Comparison of ENCODE assay signal across 13 mouse cellular contexts in the genomic region with DNA sequence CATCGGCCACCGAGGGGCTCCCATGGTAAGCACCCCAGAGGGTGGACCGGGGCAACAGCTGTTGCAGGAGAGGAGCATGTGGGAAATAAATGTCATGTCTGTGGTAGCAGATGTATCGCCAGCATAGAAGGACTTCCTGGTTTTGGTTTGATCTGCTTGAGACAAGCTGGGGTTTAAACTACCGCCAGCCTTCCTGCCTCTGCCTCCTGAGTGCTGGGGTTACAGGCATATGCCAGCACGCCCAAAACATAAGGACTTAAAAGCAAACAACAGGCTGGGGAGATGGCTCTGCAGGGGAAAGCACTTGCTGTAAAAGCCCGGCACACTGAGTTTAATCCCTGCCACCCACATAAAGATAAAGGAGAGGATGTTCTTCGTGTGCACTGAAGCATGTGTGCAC. TPM values are rescaled to one million over a fixed set of nuclear protein-coding genes. Genes with fewer than 3 reads are reported as not detected.
A peak's percentile ranks its signal among the peaks of the same experiment; 100 is the strongest.
DNase-seq lines count a peak whose midpoint lies in the region; ATAC-seq and TF ChIP-seq lines count a peak whose summit lies in the region.
"Had no signal": no experiment of that assay in that cellular context is flagged by ENCODE, and none has a peak within 500 bp of the region (broad histone marks: within the 10 kb centered on the region; RNA-seq: fewer than 3 reads in every experiment).

No protein-coding gene starts in this region.

- peak in 1 of 2 experiments; percentile 17 for DNase-seq in spleen, adult 2 months (ENCODE audit: low read depth in 1 of 2, low spot score in 2 of 2)
- no peak for DNase-seq in spleen, adult 12 weeks (ENCODE audit: low spot score)
- DNase-seq in thymus, postnatal 36 days: peak; percentile 31 to 42
- no peak for DNase-seq in lung, adult 18-20 months
- DNase-seq in frontal cortex, adult 2 months (ENCODE audit: extremely low spot score in 1 of 2, low spot score in 1 of 2): no peak
- DNase-seq: adrenal gland, adult 2 months; cerebellum, adult 8-10 months; heart, adult 11 months; right cerebral cortex, adult 18-20 months had no signal

- no peak for TF ChIP-seq CTCF in spleen, adult 2 months (IDR thresholded peaks at IDR 0.05; ENCODE audit: extremely low read depth, insufficient read depth, insufficient read length, insufficient replicate concordance)

- no peaks in the 10 kb centered on the region for H3K9me3 ChIP-seq in forebrain, embryonic 15.5 days

- H3K4me2 ChIP-seq in forebrain, embryonic 15.5 days (replicated peaks): no peak overlapping the region

- no peaks in the 10 kb centered on the region for H3K27me3 ChIP-seq in spleen, adult 2 months (ENCODE audit: control insufficient read depth, insufficient read depth, low read length)
- H3K27me3 ChIP-seq in forebrain, embryonic 15.5 days: no peaks in the 10 kb centered on the region

- H3K36me3 ChIP-seq in spleen, adult 2 months (ENCODE audit: control insufficient read depth, insufficient read depth, low read length): no peaks in the 10 kb centered on the region
- no peaks in the 10 kb centered on the region for H3K36me3 ChIP-seq in forebrain, embryonic 15.5 days

- 6% methylated on average over 8 of the region's 8 CpGs for WGBS in spleen, adult 2 months
- WGBS in forebrain, embryonic 15.5 days: 53% methylated on average over 8 of the region's 8 CpGs

- peaks cover 7% of the 10 kb centered on the region; the same call in 1 of the 2 replicates for H3K4me1 ChIP-seq in spleen, adult 2 months (ENCODE audit: control insufficient read depth, insufficient read depth, insufficient read length)
- H3K4me1 ChIP-seq in forebrain, embryonic 15.5 days: peaks cover 12% of the 10 kb centered on the region

- TF ChIP-seq POLR2A in spleen, adult 2 months (IDR thresholded peaks at IDR 0.05; ENCODE audit: low read depth, low read length): no peak

- no peak overlapping the region for H3K9ac ChIP-seq in forebrain, embryonic 15.5 days (replicated peaks)

- peak overlapping the region; percentile 54 for H3K27ac ChIP-seq in spleen, adult 2 months (ENCODE audit: insufficient read depth, low read length)
- peak overlapping the region; percentile 80 for H3K27ac ChIP-seq in forebrain, embryonic 15.5 days (replicated peaks)

- H3K4me3 ChIP-seq in spleen, adult 2 months (ENCODE audit: extremely low read depth, insufficient read depth, insufficient read length): no peak overlapping the region; the same call in 1 of the 2 replicates
- H3K4me3 ChIP-seq in forebrain, embryonic 15.5 days: no peak overlapping the region

- ATAC-seq in forebrain, embryonic 15.5 days (replicated peaks): no peak
- peak; percentile 39 for ATAC-seq in megakaryocyte, adult 5-6 weeks (ENCODE audit: poor library complexity, severe bottlenecking)
- ATAC-seq in erythroid progenitor cell, adult 5-6 weeks (replicated peaks; ENCODE audit: low FRiP score, poor library complexity, severe bottlenecking): no peak
- ATAC-seq: intestine, embryonic 16.5 days had no signal

RNA-seq across cellular contexts. Expression of gene Klhl35, which starts 16.7 kb away (rescaled TPM):
- polyA plus RNA-seq in spleen, adult 2 months (2012; rRNA removed): 1.3 and 2.6 TPM in 2 replicates
- 3.8 and 7.1 TPM in 2 replicates for polyA plus RNA-seq in forebrain, embryonic 15.5 days (2015; fragmentation: Nextera tagmentation; extraction: Ambion mirVana)
- 1.0 and 1.1 TPM in 2 replicates for total RNA-seq in megakaryocyte, adult 5-6 weeks (2015)
- total RNA-seq in megakaryocyte, adult 5-6 weeks (2017): not detected in 2 replicates
- not detected in 2 replicates for total RNA-seq in erythroid progenitor cell, adult 5-6 weeks (2015; ENCODE audit: low replicate concordance)
- not detected in 2 replicates for total RNA-seq in erythroid progenitor cell, adult 5-6 weeks (2017; ENCODE audit: low replicate concordance)
- 1.7 and 2.5 TPM in 2 replicates for polyA plus RNA-seq in frontal cortex, adult 2 months (2012; rRNA removed)

RNA-seq across cellular contexts. Expression of gene Rps3, which starts 34.5 kb away (rescaled TPM):
- 324 and 363 TPM in 2 replicates for polyA plus RNA-seq in spleen, adult 2 months (2012; rRNA removed)
- 553 and 561 TPM in 2 replicates for polyA plus RNA-seq in forebrain, embryonic 15.5 days (2015; fragmentation: Nextera tagmentation; extraction: Ambion mirVana)
- total RNA-seq in megakaryocyte, adult 5-6 weeks (2015): 992 and 1,050 TPM in 2 replicates
- 1,038 and 1,097 TPM in 2 replicates for total RNA-seq in megakaryocyte, adult 5-6 weeks (2017)
- total RNA-seq in erythroid progenitor cell, adult 5-6 weeks (2015; ENCODE audit: low replicate concordance): 386 and 406 TPM in 2 replicates
- total RNA-seq in erythroid progenitor cell, adult 5-6 weeks (2017; ENCODE audit: low replicate concordance): 293 and 564 TPM in 2 replicates
- 494 and 531 TPM in 2 replicates for polyA plus RNA-seq in frontal cortex, adult 2 months (2012; rRNA removed)

Comparison
In these comparisons a context has a peak if more than half of its experiments do, and no peak if none do; other contexts are left out.
1. DNase-seq: peak in thymus, postnatal 36 days (2 of 2); none in spleen, adult 12 weeks (single experiment), lung, adult 18-20 months (0 of 2) and frontal cortex, adult 2 months (0 of 2).